Mouse (Mus musculus): ENCODE results near the gene Nhsl1. TPM values are rescaled to one million over a fixed set of nuclear protein-coding genes. Genes with fewer than 3 reads are reported as not detected.

Nhsl1 gene
- polyA plus RNA-seq, 1 experiment from 2014 or later, result 16.7 TPM

DNA sequence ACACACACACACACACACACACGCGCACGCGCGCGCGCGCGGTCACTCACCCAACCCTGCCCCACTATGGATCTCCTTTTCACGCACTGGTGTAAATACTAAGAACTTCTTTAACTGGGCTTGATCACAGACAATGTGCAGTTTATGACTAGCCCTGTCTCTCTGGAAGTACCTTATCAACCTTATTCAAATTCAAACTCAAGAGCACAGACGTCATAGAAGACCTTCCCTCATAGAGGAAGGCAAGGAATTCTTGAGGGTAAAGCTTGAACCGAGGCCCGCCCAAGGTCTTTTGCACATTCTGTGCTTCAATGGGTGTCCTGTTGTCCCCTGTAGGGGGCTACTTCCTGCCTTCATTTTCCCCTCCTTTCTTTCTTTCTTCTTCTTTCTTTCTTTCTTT is 142.6 kb downstream of the Nhsl1 start:
- 92% methylated on average over 13 of the region's 13 CpGs for WGBS
- H3K27me3 ChIP-seq (ENCODE audit: control insufficient read depth, insufficient read depth, low read length), result no peaks in the 10 kb centered on the region; the same call in 1 of the 2 replicates
- H3K27ac ChIP-seq (ENCODE audit: low read depth, low read length), result no peak overlapping the region
- no peak overlapping the region for H3K4me3 ChIP-seq (ENCODE audit: low read depth, low read length)
- DNase-seq (ENCODE audit: low spot score) (no peak), ATAC-seq (replicated peaks; ENCODE audit: low FRiP score) (no peak)
- no peaks in the 10 kb centered on the region for H3K9me3 ChIP-seq (ENCODE audit: control insufficient read depth, low read length)
- no peaks in the 10 kb centered on the region for H3K36me3 ChIP-seq (ENCODE audit: control insufficient read depth, insufficient read depth, low read length)
- no peak overlapping the region for H3K4me2 ChIP-seq (ENCODE audit: low read depth, low read length, severe bottlenecking)
- peaks cover 13% of the 10 kb centered on the region for H3K4me1 ChIP-seq (replicated peaks; ENCODE audit: control insufficient read depth, insufficient read depth, low read length)
- H3K9ac ChIP-seq (ENCODE audit: low read length), result no peak overlapping the region

DNA sequence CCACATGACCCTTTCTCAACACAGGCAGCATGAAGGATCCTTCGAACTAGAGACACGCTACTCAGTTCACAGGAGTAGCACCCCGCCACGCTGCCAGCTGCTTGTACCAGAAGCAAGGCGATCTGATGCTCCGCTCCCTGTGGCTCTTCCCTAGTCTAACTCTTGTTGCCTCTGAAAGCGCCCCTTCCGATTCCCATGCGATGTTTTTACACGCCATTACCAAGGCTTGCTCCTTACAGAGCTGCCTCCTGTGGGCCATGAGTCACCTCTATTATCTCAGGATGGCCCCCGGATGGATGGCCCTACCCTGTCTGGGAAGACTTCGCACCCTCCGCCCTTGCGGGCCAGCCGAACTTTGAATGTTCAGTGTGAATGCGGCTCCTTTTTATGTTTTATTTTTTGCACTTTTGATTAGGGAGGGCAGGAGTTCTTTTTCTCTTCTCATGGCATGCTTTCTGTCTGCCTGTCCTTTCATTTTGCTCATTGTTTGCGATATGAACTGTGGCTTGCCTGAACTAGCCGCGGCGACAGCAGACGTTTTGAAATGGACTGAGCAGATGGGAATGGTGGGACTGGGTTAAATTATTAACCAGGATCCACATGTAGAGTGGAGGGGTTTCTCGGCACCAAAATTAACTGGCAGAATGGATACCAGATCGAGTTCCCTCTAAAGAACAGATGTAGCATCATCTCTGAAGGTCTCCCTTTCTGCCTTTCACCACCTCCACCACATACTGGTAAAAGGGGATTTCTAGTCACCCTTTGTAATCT is 144.5 kb downstream of the Nhsl1 start:
- H3K4me1 ChIP-seq (replicated peaks; ENCODE audit: control insufficient read depth, insufficient read depth, low read length), result peaks cover 12% of the 10 kb centered on the region
- H3K27ac ChIP-seq (ENCODE audit: low read depth, low read length), result no peak overlapping the region
- peaks cover 6% of the 10 kb centered on the region; the same call in 1 of the 2 replicates for H3K27me3 ChIP-seq (ENCODE audit: control insufficient read depth, insufficient read depth, low read length)
- 69% methylated on average over 23 of the region's 23 CpGs for WGBS
- H3K9me3 ChIP-seq (ENCODE audit: control insufficient read depth, low read length), result no peaks in the 10 kb centered on the region
- ATAC-seq (replicated peaks; ENCODE audit: low FRiP score) (0 out of 2 replicates have a peak, but pooled peaks have one; percentile 23), DNase-seq (ENCODE audit: low spot score) (no peak)
- no peak overlapping the region for H3K4me2 ChIP-seq (ENCODE audit: low read depth, low read length, severe bottlenecking)
- no peak overlapping the region for H3K4me3 ChIP-seq (ENCODE audit: low read depth, low read length)
- no peaks in the 10 kb centered on the region for H3K36me3 ChIP-seq (ENCODE audit: control insufficient read depth, insufficient read depth, low read length)
- no peak overlapping the region for H3K9ac ChIP-seq (ENCODE audit: low read length)

GRCm38 (mm10) chr10:18468396-18468795 is 149.6 kb downstream of the Nhsl1 start:
- H3K4me3 ChIP-seq (ENCODE audit: low read depth, low read length), result no peak overlapping the region
- WGBS, result 36% methylated on average over 4 of the region's 4 CpGs
- H3K27me3 ChIP-seq (ENCODE audit: control insufficient read depth, insufficient read depth, low read length), result peaks cover 6% of the 10 kb centered on the region; the same call in 1 of the 2 replicates
- H3K9me3 ChIP-seq (ENCODE audit: control insufficient read depth, low read length), result no peaks in the 10 kb centered on the region
- ATAC-seq (replicated peaks; ENCODE audit: low FRiP score), result no peak
- H3K4me1 ChIP-seq (replicated peaks; ENCODE audit: control insufficient read depth, insufficient read depth, low read length), result peaks cover 8% of the 10 kb centered on the region; the same call in 1 of the 2 replicates
- no peak overlapping the region for H3K9ac ChIP-seq (ENCODE audit: low read length)
- H3K4me2 ChIP-seq (ENCODE audit: low read depth, low read length, severe bottlenecking), result peak overlapping the region; percentile 29; the same call in 1 of the 2 replicates
- H3K27ac ChIP-seq (ENCODE audit: low read depth, low read length), result no peak overlapping the region
- no peak for DNase-seq (ENCODE audit: low spot score)
- H3K36me3 ChIP-seq (ENCODE audit: control insufficient read depth, insufficient read depth, low read length), result no peaks in the 10 kb centered on the region

GRCm38 (mm10) chr10:18469279-18470135 is 150.7 kb downstream of the Nhsl1 start:
- Histone ChIP-seq H3K9me3 (ENCODE audit: control insufficient read depth, low read length) (no peaks in the 10 kb centered on the region), H3K27me3 (ENCODE audit: control insufficient read depth, insufficient read depth, low read length) (peaks cover 6% of the 10 kb centered on the region; the same call in 1 of the 2 replicates), H3K36me3 (ENCODE audit: control insufficient read depth, insufficient read depth, low read length) (no peaks in the 10 kb centered on the region), H3K9ac (ENCODE audit: low read length) (no peak overlapping the region), H3K4me2 (ENCODE audit: low read depth, low read length, severe bottlenecking) (peak overlapping the region; percentile 48), H3K27ac (ENCODE audit: low read depth, low read length) (peak overlapping the region; percentile 8; the same call in 1 of the 2 replicates), H3K4me3 (ENCODE audit: low read depth, low read length) (peak overlapping the region; percentile 8; the same call in 1 of the 2 replicates), H3K4me1 (replicated peaks; ENCODE audit: control insufficient read depth, insufficient read depth, low read length) (peaks cover 8% of the 10 kb centered on the region; the same call in 1 of the 2 replicates)
- ATAC-seq (replicated peaks; ENCODE audit: low FRiP score), result peak; percentile 90
- WGBS, result under 1% methylated on average over 17 of the region's 17 CpGs
- peak; percentile 82 for DNase-seq (ENCODE audit: low spot score)

DNA sequence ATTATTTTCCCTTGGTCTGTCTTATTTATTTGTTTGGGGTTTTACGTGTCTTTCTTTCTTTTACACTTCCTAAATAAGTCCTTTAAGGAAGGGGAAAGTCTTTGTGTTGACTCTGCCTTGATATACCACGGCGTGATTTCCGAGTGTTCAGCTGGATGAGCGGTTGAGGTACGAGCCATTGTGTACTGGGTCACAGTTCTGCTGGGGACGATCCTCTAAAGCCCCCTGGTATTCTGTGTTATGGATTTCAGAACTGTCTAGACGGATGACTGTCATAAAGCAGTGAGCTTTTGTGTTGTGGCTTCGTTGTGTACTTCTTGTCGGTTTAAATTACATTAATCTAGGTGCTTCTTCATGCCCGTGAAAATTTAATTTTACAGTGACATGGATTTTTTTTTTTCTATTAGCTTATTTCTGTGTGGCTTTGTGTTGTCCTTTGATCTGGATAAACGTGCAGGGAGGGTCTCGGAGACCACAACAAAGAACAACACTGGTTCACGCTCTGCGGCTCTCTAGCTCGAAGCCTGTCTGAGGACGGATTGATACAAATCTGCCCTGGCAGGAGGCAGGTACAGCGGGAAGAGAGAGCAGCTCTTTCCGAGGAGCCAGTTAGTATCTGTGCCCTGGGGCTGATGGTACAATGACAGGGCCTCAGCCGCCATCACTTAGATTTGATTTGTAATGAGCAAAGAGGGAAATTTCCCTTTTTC is 151.7 kb downstream of the Nhsl1 start:
- H3K4me3 ChIP-seq (ENCODE audit: low read depth, low read length), result 0 out of 2 replicates have a peak overlapping the region, but pooled peaks have one; percentile 5
- DNase-seq (ENCODE audit: low spot score), result peak; percentile 53
- H3K36me3 ChIP-seq (ENCODE audit: control insufficient read depth, insufficient read depth, low read length), result no peaks in the 10 kb centered on the region
- WGBS, result 10% methylated on average over 20 of the region's 20 CpGs
- no peaks in the 10 kb centered on the region for H3K9me3 ChIP-seq (ENCODE audit: control insufficient read depth, low read length)
- peaks cover 6% of the 10 kb centered on the region; the same call in 1 of the 2 replicates for H3K27me3 ChIP-seq (ENCODE audit: control insufficient read depth, insufficient read depth, low read length)
- H3K27ac ChIP-seq (ENCODE audit: low read depth, low read length), result peak overlapping the region; percentile 52; the same call in 1 of the 2 replicates
- peak overlapping the region; percentile 33; the same call in 1 of the 2 replicates for H3K9ac ChIP-seq (ENCODE audit: low read length)
- H3K4me1 ChIP-seq (replicated peaks; ENCODE audit: control insufficient read depth, insufficient read depth, low read length), result peaks cover 8% of the 10 kb centered on the region; the same call in 1 of the 2 replicates
- no peak for ATAC-seq (replicated peaks; ENCODE audit: low FRiP score)
- H3K4me2 ChIP-seq (ENCODE audit: low read depth, low read length, severe bottlenecking), result peak overlapping the region; percentile 38

- Histone ChIP-seq H3K27ac (ENCODE audit: low read depth, low read length) (no peak overlapping the region), H3K27me3 (ENCODE audit: control insufficient read depth, insufficient read depth, low read length) (peaks cover 6% of the 10 kb centered on the region; the same call in 1 of the 2 replicates), H3K4me2 (ENCODE audit: low read depth, low read length, severe bottlenecking) (no peak overlapping the region), H3K4me1 (replicated peaks; ENCODE audit: control insufficient read depth, insufficient read depth, low read length) (peaks cover 8% of the 10 kb centered on the region; the same call in 1 of the 2 replicates), H3K9ac (ENCODE audit: low read length) (no peak overlapping the region), H3K36me3 (ENCODE audit: control insufficient read depth, insufficient read depth, low read length) (no peaks in the 10 kb centered on the region), H3K4me3 (ENCODE audit: low read depth, low read length) (no peak overlapping the region), H3K9me3 (ENCODE audit: control insufficient read depth, low read length) (no peaks in the 10 kb centered on the region)
- DNase-seq (ENCODE audit: low spot score) (peak; percentile 5), ATAC-seq (replicated peaks; ENCODE audit: low FRiP score) (no peak)
- 91% methylated on average over 5 of the region's 5 CpGs for WGBS
These were observed 152.9 kb downstream of the Nhsl1 start for GRCm38 (mm10) chr10:18471648-18472047.

DNA sequence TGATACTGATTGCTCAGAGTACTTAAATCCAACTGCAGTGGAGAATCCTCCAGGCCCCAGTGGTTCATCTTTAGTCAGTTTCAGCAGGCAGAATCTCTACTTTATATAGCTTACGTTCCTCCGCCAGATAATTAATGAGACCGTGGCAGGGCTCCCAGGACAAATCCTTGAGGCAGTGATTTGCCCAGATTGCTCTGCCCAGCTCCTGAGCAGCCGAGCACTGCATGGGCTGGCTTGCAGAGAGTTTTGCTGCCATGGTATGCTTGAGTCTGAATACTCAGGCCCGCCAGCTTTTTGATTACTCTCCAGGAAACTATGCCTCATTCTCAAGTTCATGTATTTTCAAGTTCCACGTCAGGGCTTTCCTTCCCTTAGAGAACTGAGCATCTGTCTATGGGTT is 156.3 kb downstream of the Nhsl1 start:
- no peaks in the 10 kb centered on the region; the same call in 1 of the 2 replicates for H3K4me1 ChIP-seq (replicated peaks; ENCODE audit: control insufficient read depth, insufficient read depth, low read length)
- no peak overlapping the region for H3K4me3 ChIP-seq (ENCODE audit: low read depth, low read length)
- no peaks in the 10 kb centered on the region for H3K27me3 ChIP-seq (ENCODE audit: control insufficient read depth, insufficient read depth, low read length)
- H3K4me2 ChIP-seq (ENCODE audit: low read depth, low read length, severe bottlenecking), result no peak overlapping the region
- no peak for ATAC-seq (replicated peaks; ENCODE audit: low FRiP score)
- no peak overlapping the region for H3K9ac ChIP-seq (ENCODE audit: low read length)
- WGBS, result 81% methylated on average over 6 of the region's 6 CpGs
- no peak overlapping the region for H3K27ac ChIP-seq (ENCODE audit: low read depth, low read length)
- no peaks in the 10 kb centered on the region for H3K36me3 ChIP-seq (ENCODE audit: control insufficient read depth, insufficient read depth, low read length)
- no peaks in the 10 kb centered on the region for H3K9me3 ChIP-seq (ENCODE audit: control insufficient read depth, low read length)
- peak; percentile 10 for DNase-seq (ENCODE audit: low spot score)

- ATAC-seq (replicated peaks; ENCODE audit: low FRiP score), result no peak
- no peaks in the 10 kb centered on the region for H3K27me3 ChIP-seq (ENCODE audit: control insufficient read depth, insufficient read depth, low read length)
- 92% methylated on average over 4 of the region's 4 CpGs for WGBS
- H3K9me3 ChIP-seq (ENCODE audit: control insufficient read depth, low read length), result no peaks in the 10 kb centered on the region
- H3K4me2 ChIP-seq (ENCODE audit: low read depth, low read length, severe bottlenecking), result no peak overlapping the region
- no peak for DNase-seq (ENCODE audit: low spot score)
- H3K4me1 ChIP-seq (replicated peaks; ENCODE audit: control insufficient read depth, insufficient read depth, low read length), result no peaks in the 10 kb centered on the region
- H3K36me3 ChIP-seq (ENCODE audit: control insufficient read depth, insufficient read depth, low read length), result no peaks in the 10 kb centered on the region
- no peak overlapping the region for H3K9ac ChIP-seq (ENCODE audit: low read length)
- H3K4me3 ChIP-seq (ENCODE audit: low read depth, low read length), result no peak overlapping the region
- H3K27ac ChIP-seq (ENCODE audit: low read depth, low read length), result no peak overlapping the region
These were observed 159.5 kb downstream of the Nhsl1 start for GRCm38 (mm10) chr10:18478294-18478693.

Data from forebrain, embryonic 11.5 days (tissue).